Mouse (Mus musculus): Measurements from ENCODE around the gene Ndufa6. TPM values are rescaled to one million over a fixed set of nuclear protein-coding genes. Genes with fewer than 3 reads are reported as not detected.
"Not testable (repeated sequence)": the region's sequence is repeated elsewhere in the genome, so short reads cannot be mapped to it uniquely, and the experiment has no call there.

The Ndufa6 gene
- polyA plus RNA-seq (2015; fragmentation: Nextera tagmentation; extraction: Ambion mirVana): 318 and 358 TPM in 2 replicates

GRCm38 (mm10) chr15:82354126-82354945, at the start of gene Ndufa6:
Gene Ndufa6, minus strand, starts transcription at chr15:82354322.
- Histone ChIP-seq H3K27ac (peak within 1 kb of the TSS; percentile 81), H3K4me1 (peaks cover 23% of the 10 kb centered on the region), H3K36me3 (ENCODE audit: poor library complexity, severe bottlenecking) (peaks cover 18% of the 10 kb centered on the region), H3K27me3 (no peaks in the 10 kb centered on the region), H3K4me3 (peak within 1 kb of the TSS; percentile 83), H3K4me2 (peak within 1 kb of the TSS; percentile 77), H3K9me3 (replicated peaks) (no peaks in the 10 kb centered on the region), H3K9ac (peak within 1 kb of the TSS; percentile 96)
- ATAC-seq: peak; percentile 99
- WGBS: 2% methylated on average over 52 of the region's 57 CpGs

- Histone ChIP-seq H3K4me2 (no peak overlapping the region), H3K27me3 (no peaks in the 10 kb centered on the region), H3K4me1 (no peaks in the 10 kb centered on the region), H3K36me3 (ENCODE audit: poor library complexity, severe bottlenecking) (no peaks in the 10 kb centered on the region), H3K9ac (no peak overlapping the region), H3K9me3 (replicated peaks) (no peaks in the 10 kb centered on the region), H3K27ac (no peak overlapping the region), H3K4me3 (no peak overlapping the region)
- no peak for ATAC-seq
- 93% methylated on average over 9 of the region's 9 CpGs for WGBS
These were observed 49.5 kb upstream of the Ndufa6 start for GRCm38 (mm10) chr15:82403606-82404005.

GRCm38 (mm10) chr15:82402741-82403140, 48.6 kb upstream of the Ndufa6 start:
- WGBS: 85% methylated on average over 6 of the region's 6 CpGs
- no peak for ATAC-seq

GRCm38 (mm10) chr15:82402106-82402505, 48.0 kb upstream of the Ndufa6 start:
- H3K27ac ChIP-seq: no peak overlapping the region
- ATAC-seq: no peak
- H3K4me3 ChIP-seq: no peak overlapping the region
- H3K9ac ChIP-seq: no peak overlapping the region
- H3K4me1 ChIP-seq: no peaks in the 10 kb centered on the region
- no peak overlapping the region for H3K4me2 ChIP-seq
- no peaks in the 10 kb centered on the region for H3K9me3 ChIP-seq (replicated peaks)
- H3K36me3 ChIP-seq (ENCODE audit: poor library complexity, severe bottlenecking): no peaks in the 10 kb centered on the region
- H3K27me3 ChIP-seq: no peaks in the 10 kb centered on the region

More at GRCm38 (mm10) chr15:82402741-82403140, 48.6 kb upstream of the Ndufa6 start:
- Histone ChIP-seq H3K27ac (no peak overlapping the region), H3K4me3 (no peak overlapping the region), H3K9me3 (replicated peaks) (no peaks in the 10 kb centered on the region), H3K9ac (no peak overlapping the region), H3K4me1 (no peaks in the 10 kb centered on the region), H3K36me3 (ENCODE audit: poor library complexity, severe bottlenecking) (no peaks in the 10 kb centered on the region), H3K27me3 (no peaks in the 10 kb centered on the region), H3K4me2 (no peak overlapping the region)

- 53% methylated on average over 2 of the region's 2 CpGs for WGBS
- Histone ChIP-seq H3K9me3 (replicated peaks) (no peaks in the 10 kb centered on the region), H3K4me2 (no peak overlapping the region), H3K36me3 (ENCODE audit: poor library complexity, severe bottlenecking) (no peaks in the 10 kb centered on the region), H3K9ac (no peak overlapping the region), H3K27me3 (no peaks in the 10 kb centered on the region), H3K27ac (no peak overlapping the region), H3K4me3 (no peak overlapping the region), H3K4me1 (no peaks in the 10 kb centered on the region)
- ATAC-seq: no peak
These were observed 47.4 kb upstream of the Ndufa6 start for GRCm38 (mm10) chr15:82401516-82401915.

- not testable (repeated sequence) for ATAC-seq, H3K4me2 ChIP-seq
These were observed 41.8 kb upstream of the Ndufa6 start for GRCm38 (mm10) chr15:82395955-82396354.

GRCm38 (mm10) chr15:82393922-82394321, 39.8 kb upstream of the Ndufa6 start, which contains the start of gene Cyp2d11:
Gene Cyp2d11, minus strand, starts transcription at chr15:82394022.
- ATAC-seq; H3K9me3 ChIP-seq (replicated peaks); H3K36me3 ChIP-seq (ENCODE audit: poor library complexity, severe bottlenecking); H3K9ac ChIP-seq; H3K27ac ChIP-seq; H3K4me3 ChIP-seq; H3K27me3 ChIP-seq; H3K4me1 ChIP-seq; H3K4me2 ChIP-seq: not testable (repeated sequence)
- WGBS: 86% methylated on average over 2 of the region's 2 CpGs

More at GRCm38 (mm10) chr15:82395955-82396354, 41.8 kb upstream of the Ndufa6 start:
- H3K9ac ChIP-seq; H3K36me3 ChIP-seq (ENCODE audit: poor library complexity, severe bottlenecking); H3K9me3 ChIP-seq (replicated peaks); H3K4me1 ChIP-seq; H3K27me3 ChIP-seq; H3K4me3 ChIP-seq; H3K27ac ChIP-seq: not testable (repeated sequence)
- whole genome bisulfite sequencing: 83% methylated on average over 3 of the region's 3 CpGs

- not testable (repeated sequence) for H3K4me3 ChIP-seq
These were observed 35.8 kb upstream of the Ndufa6 start for GRCm38 (mm10) chr15:82389916-82390315.

GRCm38 (mm10) chr15:82385729-82386128, 31.6 kb upstream of the Ndufa6 start:
- H3K4me1 ChIP-seq: peaks cover 3% of the 10 kb centered on the region
- no peak overlapping the region for H3K27ac ChIP-seq
- no peak for ATAC-seq
- H3K36me3 ChIP-seq (ENCODE audit: poor library complexity, severe bottlenecking): no peaks in the 10 kb centered on the region
- H3K9me3 ChIP-seq (replicated peaks): no peaks in the 10 kb centered on the region
- no peak overlapping the region for H3K9ac ChIP-seq
- no peaks in the 10 kb centered on the region; the same call in 1 of the 2 replicates for H3K27me3 ChIP-seq
- 84% methylated on average over 2 of the region's 2 CpGs for WGBS
- no peak overlapping the region for H3K4me2 ChIP-seq
- H3K4me3 ChIP-seq: no peak overlapping the region

More at GRCm38 (mm10) chr15:82389916-82390315, 35.8 kb upstream of the Ndufa6 start:
- not testable (repeated sequence) for H3K9me3 ChIP-seq (replicated peaks); H3K27me3 ChIP-seq; H3K36me3 ChIP-seq (ENCODE audit: poor library complexity, severe bottlenecking); H3K4me1 ChIP-seq; H3K27ac ChIP-seq; H3K4me2 ChIP-seq; H3K9ac ChIP-seq; ATAC-seq
- WGBS: 93% methylated on average over 10 of the region's 10 CpGs

- H3K4me2 ChIP-seq: no peak overlapping the region
- no peak for ATAC-seq
- WGBS: 91% methylated on average over 2 of the region's 2 CpGs
- no peak overlapping the region for H3K4me3 ChIP-seq
- H3K9ac ChIP-seq: no peak overlapping the region
- peaks cover 16% of the 10 kb centered on the region for H3K4me1 ChIP-seq
- no peaks in the 10 kb centered on the region for H3K36me3 ChIP-seq (ENCODE audit: poor library complexity, severe bottlenecking)
- H3K9me3 ChIP-seq (replicated peaks): no peaks in the 10 kb centered on the region
- no peaks in the 10 kb centered on the region for H3K27me3 ChIP-seq
- no peak overlapping the region for H3K27ac ChIP-seq
These were observed 28.3 kb upstream of the Ndufa6 start for GRCm38 (mm10) chr15:82382441-82382840.

- ATAC-seq: no peak
- Histone ChIP-seq H3K4me2 (peak overlapping the region; percentile 60), H3K27ac (no peak overlapping the region), H3K4me3 (peak overlapping the region; percentile 35), H3K4me1 (peaks cover 29% of the 10 kb centered on the region), H3K27me3 (no peaks in the 10 kb centered on the region), H3K9ac (peak overlapping the region; percentile 28; the same call in 1 of the 2 replicates), H3K9me3 (replicated peaks) (no peaks in the 10 kb centered on the region), H3K36me3 (ENCODE audit: poor library complexity, severe bottlenecking) (no peaks in the 10 kb centered on the region)
- WGBS: 39% methylated on average over 7 of the region's 7 CpGs
These were observed 26.6 kb upstream of the Ndufa6 start for GRCm38 (mm10) chr15:82380714-82381062.

- Histone ChIP-seq H3K36me3 (ENCODE audit: poor library complexity, severe bottlenecking) (no peaks in the 10 kb centered on the region), H3K9me3 (replicated peaks) (no peaks in the 10 kb centered on the region), H3K27me3 (no peaks in the 10 kb centered on the region), H3K4me3 (peak within 1 kb of the TSS; percentile 35), H3K9ac (peak within 1 kb of the TSS; percentile 28), H3K4me2 (peak within 1 kb of the TSS; percentile 60), H3K4me1 (peaks cover 29% of the 10 kb centered on the region), H3K27ac (no peak within 1 kb of the TSS)
- ATAC-seq: peak; percentile 80
- WGBS: under 1% methylated on average over 17 of the region's 24 CpGs
These were observed 26.0 kb upstream of the Ndufa6 start, which contains the start of gene Cyp2d22 for GRCm38 (mm10) chr15:82379871-82380713. Gene Cyp2d22, minus strand, starts transcription at chr15:82380260.

Data from forebrain, embryonic 13.5 days (tissue).